8 mouse cellular contexts compared by ENCODE assay signal in the genomic region with DNA sequence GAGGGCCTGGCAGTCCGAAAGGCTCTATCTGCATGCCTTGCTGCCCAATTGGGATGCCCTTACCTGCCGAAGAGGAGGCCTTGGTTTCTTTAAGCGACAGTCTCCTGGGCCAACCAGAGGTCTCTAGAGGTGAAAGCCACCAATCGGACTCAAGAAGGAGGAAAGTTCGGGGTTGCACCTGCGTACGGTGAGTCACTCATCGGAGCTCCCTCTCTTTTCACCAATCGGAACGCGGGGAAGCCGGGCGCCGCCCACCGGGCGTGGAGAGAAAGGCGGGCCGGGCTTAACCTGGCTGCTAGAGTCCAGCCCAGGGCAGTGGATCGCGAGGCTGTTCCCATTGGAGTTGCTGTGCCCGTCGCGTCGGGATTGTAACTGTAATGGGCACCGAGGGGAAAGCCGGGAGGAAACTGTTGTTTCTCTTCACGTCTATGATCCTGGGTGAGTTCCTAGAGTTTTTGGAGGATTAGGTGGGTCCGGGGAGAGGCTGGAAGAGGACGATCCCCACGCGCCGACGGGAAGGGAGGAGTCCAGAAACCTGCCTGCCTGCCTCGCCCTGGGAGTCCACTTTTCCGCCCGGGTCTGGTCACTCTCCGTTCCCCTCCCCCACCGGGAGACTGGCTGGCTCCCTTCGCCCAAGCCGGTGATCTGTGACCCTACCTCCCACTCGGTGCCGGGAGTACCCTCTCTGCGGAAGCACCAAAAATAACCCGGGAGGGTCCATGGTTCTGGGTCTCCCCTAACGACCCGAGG. TPM values are rescaled to one million over a fixed set of nuclear protein-coding genes. Genes with fewer than 3 reads are reported as not detected.
DNase-seq lines count a peak whose midpoint lies in the region; ATAC-seq and TF ChIP-seq lines count a peak whose summit lies in the region.

A gene (plus strand): TSS at position 272 of the 750 bp plus-strand sequence.

- WGBS in embryonic facial prominence, embryonic 12.5 days: under 1% methylated on average over 46 of the region's 46 CpGs
- WGBS in lung, postnatal 0 days: 2% methylated on average over 44 of the region's 46 CpGs

- peak; percentile 69; the same call in 1 of the 2 replicates for TF ChIP-seq EP300 in lung, postnatal 0 days (IDR thresholded peaks at IDR 0.05)

- no peak within 1 kb of the TSS for H3K27ac ChIP-seq in embryonic facial prominence, embryonic 12.5 days
- H3K27ac ChIP-seq in lung, postnatal 0 days (ENCODE audit: low read length): peak within 1 kb of the TSS; percentile 95

- peak; percentile 93 for ATAC-seq in CD4-positive, CD25-positive, alpha-beta regulatory T cell, adult 4 months
- peak; percentile 33; the same call in 1 of the 2 replicates for ATAC-seq in embryonic facial prominence, embryonic 12.5 days (ENCODE audit: insufficient number of reproducible peaks, insufficient read depth, low FRiP score, low TSS enrichment)
- ATAC-seq in lung, postnatal 0 days: peak; percentile 85

- peak; percentile 41 for TF ChIP-seq CTCF in lung, postnatal 0 days (IDR thresholded peaks at IDR 0.05)

- H3K9me3 ChIP-seq in embryonic facial prominence, embryonic 12.5 days: no peaks in the 10 kb centered on the region
- H3K9me3 ChIP-seq in lung, postnatal 0 days (ENCODE audit: low read length): no peaks in the 10 kb centered on the region

- peaks cover 32% of the 10 kb centered on the region for H3K27me3 ChIP-seq in embryonic facial prominence, embryonic 12.5 days
- no peaks in the 10 kb centered on the region for H3K27me3 ChIP-seq in lung, postnatal 0 days (replicated peaks; ENCODE audit: insufficient read depth, low read length)

- peak within 1 kb of the TSS; percentile 45 for H3K9ac ChIP-seq in embryonic facial prominence, embryonic 12.5 days
- peak within 1 kb of the TSS; percentile 85 for H3K9ac ChIP-seq in lung, postnatal 0 days (replicated peaks; ENCODE audit: low read depth)

- H3K4me2 ChIP-seq in embryonic facial prominence, embryonic 12.5 days (replicated peaks): peak within 1 kb of the TSS; percentile 60
- H3K4me2 ChIP-seq in lung, postnatal 0 days (replicated peaks; ENCODE audit: low read depth, low read length): peak within 1 kb of the TSS; percentile 72

- H3K4me1 ChIP-seq in embryonic facial prominence, embryonic 12.5 days: 0 out of 2 replicates have a peak, but pooled peaks cover 3% of the 10 kb centered on the region
- H3K4me1 ChIP-seq in lung, postnatal 0 days (ENCODE audit: insufficient read depth, low read depth, low read length): peaks cover 8% of the 10 kb centered on the region; the same call in 1 of the 2 replicates

- H3K36me3 ChIP-seq in embryonic facial prominence, embryonic 12.5 days: no peaks in the 10 kb centered on the region
- H3K36me3 ChIP-seq in lung, postnatal 0 days (ENCODE audit: insufficient read depth, low read length): no peaks in the 10 kb centered on the region

- peak; percentile 92 for DNase-seq in adrenal gland, postnatal 25 days
- peak; percentile 82 to 87 for DNase-seq in heart, adult 9 months (ENCODE audit: low spot score in 2 of 2)
- peak; percentile 98 for DNase-seq in kidney, adult 8-10 months
- peak; percentile 96 for DNase-seq in lung, postnatal 0 days (ENCODE audit: low spot score)
- peak; percentile 84 for DNase-seq in ovary, adult 18-20 months (ENCODE audit: low spot score)
- peak; percentile 94 to 95 for DNase-seq in urinary bladder, adult 18-20 months (ENCODE audit: low spot score in 2 of 2)

- peak within 1 kb of the TSS; percentile 43 for H3K4me3 ChIP-seq in embryonic facial prominence, embryonic 12.5 days
- peak within 1 kb of the TSS; percentile 78 for H3K4me3 ChIP-seq in lung, postnatal 0 days (ENCODE audit: low read depth, low read length)

RNA-seq across cellular contexts. Expression of the gene that starts here (rescaled TPM):
- 1 to 10 TPM in 1 of 2 experiments, under 1 TPM in 1; 0.16 to 1.1 TPM for polyA plus RNA-seq in CD4-positive, CD25-positive, alpha-beta regulatory T cell, adult 4 months (2017; shearing (Covaris generic))
- total RNA-seq in adrenal gland, postnatal 25 days (2021): 40.1 and 59.7 TPM in 2 replicates
- 31.8 and 35.2 TPM in 2 replicates for polyA plus RNA-seq in embryonic facial prominence, embryonic 12.5 days (2016; fragmentation: Nextera tagmentation; extraction: Ambion mirVana)
- 177 and 239 TPM in 2 replicates for polyA plus RNA-seq in lung, postnatal 0 days (2015; fragmentation: Nextera tagmentation; extraction: Ambion mirVana)

Comparison
In these comparisons a context has a peak if more than half of its experiments do, and no peak if none do; other contexts are left out.
1. RNA of the gene that starts here (polyA plus RNA-seq): 177 to 239 TPM in lung, postnatal 0 days and 31.8 to 35.2 TPM in embryonic facial prominence, embryonic 12.5 days; 0.16 to 1.1 TPM in CD4-positive, CD25-positive, alpha-beta regulatory T cell, adult 4 months; every median in the first group is over 10 times any median in the second.
2. ATAC-seq: peak in every context shown above with its lines; median percentile 93 in CD4-positive, CD25-positive, alpha-beta regulatory T cell, adult 4 months; 85 in lung, postnatal 0 days; 33 in embryonic facial prominence, embryonic 12.5 days.
3. Peak in every context shown above with its lines, with median percentiles within 50 percentile points of each other: DNase-seq.